In genomic region chr3:101393659-101394539, GRCm38 (mm10) we compare ENCODE assay signal across 10 mouse cellular contexts. TPM values are rescaled to one million over a fixed set of nuclear protein-coding genes. Genes with fewer than 3 reads are reported as not detected.
A peak's percentile ranks its signal among the peaks of the same experiment; 100 is the strongest.
DNase-seq lines count a peak whose midpoint lies in the region; ATAC-seq and TF ChIP-seq lines count a peak whose summit lies in the region.
"Had no signal": no experiment of that assay in that cellular context is flagged by ENCODE, and none has a peak within 500 bp of the region (broad histone marks: within the 10 kb centered on the region; RNA-seq: fewer than 3 reads in every experiment).

No protein-coding gene starts in this region.

- TF ChIP-seq CTCF in left cerebral cortex, adult 2 months (IDR thresholded peaks at IDR 0.05), result no peak

- no peaks in the 10 kb centered on the region for H3K9me3 ChIP-seq in intestine, embryonic 14.5 days (ENCODE audit: control insufficient read depth, low read length)
- H3K9me3 ChIP-seq in intestine, embryonic 15.5 days, result no peaks in the 10 kb centered on the region
- no peaks in the 10 kb centered on the region for H3K9me3 ChIP-seq in hindbrain, embryonic 13.5 days
- H3K9me3 ChIP-seq in midbrain, embryonic 16.5 days (replicated peaks; ENCODE audit: control insufficient read depth, low read length, poor library complexity, severe bottlenecking), result no peaks in the 10 kb centered on the region

- H3K36me3 ChIP-seq in intestine, embryonic 14.5 days (ENCODE audit: control insufficient read depth, insufficient read depth, low read length), result no peaks in the 10 kb centered on the region
- no peaks in the 10 kb centered on the region for H3K36me3 ChIP-seq in intestine, embryonic 15.5 days
- no peaks in the 10 kb centered on the region for H3K36me3 ChIP-seq in hindbrain, embryonic 13.5 days
- no peaks in the 10 kb centered on the region for H3K36me3 ChIP-seq in midbrain, embryonic 16.5 days (ENCODE audit: control insufficient read depth, insufficient read depth, low read length)

- no peak overlapping the region for H3K4me3 ChIP-seq in intestine, embryonic 14.5 days (ENCODE audit: low read depth, low read length)
- H3K4me3 ChIP-seq in intestine, embryonic 15.5 days (replicated peaks), result no peak overlapping the region
- no peak overlapping the region for H3K4me3 ChIP-seq in hindbrain, embryonic 13.5 days
- no peak overlapping the region for H3K4me3 ChIP-seq in midbrain, embryonic 16.5 days (ENCODE audit: low read depth, low read length)
- H3K4me3 ChIP-seq in left cerebral cortex, adult 2 months, result no peak overlapping the region

- peaks cover 72% of the 10 kb centered on the region for H3K4me1 ChIP-seq in intestine, embryonic 14.5 days (replicated peaks; ENCODE audit: control insufficient read depth, insufficient read depth, low read length)
- H3K4me1 ChIP-seq in intestine, embryonic 15.5 days (replicated peaks), result peaks cover 62% of the 10 kb centered on the region
- peaks cover 98% of the 10 kb centered on the region for H3K4me1 ChIP-seq in hindbrain, embryonic 13.5 days (replicated peaks)
- H3K4me1 ChIP-seq in midbrain, embryonic 16.5 days (ENCODE audit: control insufficient read depth, insufficient read depth, low read length), result peaks cover 75% of the 10 kb centered on the region

- H3K27me3 ChIP-seq in intestine, embryonic 14.5 days (replicated peaks; ENCODE audit: control insufficient read depth, insufficient read depth, low read length), result no peaks in the 10 kb centered on the region
- H3K27me3 ChIP-seq in intestine, embryonic 15.5 days (replicated peaks), result no peaks in the 10 kb centered on the region
- H3K27me3 ChIP-seq in hindbrain, embryonic 13.5 days, result no peaks in the 10 kb centered on the region
- H3K27me3 ChIP-seq in midbrain, embryonic 16.5 days (ENCODE audit: control insufficient read depth, insufficient read depth, low read depth, low read length), result no peaks in the 10 kb centered on the region

- DNase-seq in intestine, embryonic 14.5 days (ENCODE audit: low spot score), result no peak
- DNase-seq in gastrocnemius, postnatal 25 days, result peak; percentile 67
- no peak for DNase-seq in left cerebral cortex, adult 2 months (ENCODE audit: extremely low spot score in 1 of 2, low spot score in 2 of 2)
- DNase-seq in embryo, embryonic 10.5 days (ENCODE audit: low spot score), result no peak
- DNase-seq in left cerebral cortex, adult 8-10 months (ENCODE audit: low spot score in 2 of 2), result no peak
- DNase-seq: cerebellum, adult 11 months; thymus, postnatal 14 days had no signal

- H3K27ac ChIP-seq in intestine, embryonic 14.5 days (ENCODE audit: low read depth), result peak overlapping the region; percentile 8; the same call in 1 of the 2 replicates
- no peak overlapping the region for H3K27ac ChIP-seq in intestine, embryonic 15.5 days
- peak overlapping the region; percentile 46; the same call in 1 of the 2 replicates for H3K27ac ChIP-seq in hindbrain, embryonic 13.5 days
- no peak overlapping the region for H3K27ac ChIP-seq in midbrain, embryonic 16.5 days (ENCODE audit: low read length)
- H3K27ac ChIP-seq in left cerebral cortex, adult 2 months, result no peak overlapping the region

- H3K4me2 ChIP-seq in intestine, embryonic 14.5 days (ENCODE audit: low read length), result no peak overlapping the region
- H3K4me2 ChIP-seq in intestine, embryonic 15.5 days (replicated peaks), result no peak overlapping the region
- H3K4me2 ChIP-seq in hindbrain, embryonic 13.5 days, result 0 out of 2 replicates have a peak overlapping the region, but pooled peaks have one; percentile 6
- H3K4me2 ChIP-seq in midbrain, embryonic 16.5 days (ENCODE audit: low read length), result 0 out of 2 replicates have a peak overlapping the region, but pooled peaks have one; percentile 24

- H3K9ac ChIP-seq in intestine, embryonic 14.5 days (ENCODE audit: low read length), result no peak overlapping the region
- no peak overlapping the region for H3K9ac ChIP-seq in intestine, embryonic 15.5 days
- H3K9ac ChIP-seq in hindbrain, embryonic 13.5 days, result no peak overlapping the region
- H3K9ac ChIP-seq in midbrain, embryonic 16.5 days (ENCODE audit: low read depth, low read length), result no peak overlapping the region

- ATAC-seq in intestine, embryonic 14.5 days (replicated peaks; ENCODE audit: low FRiP score, low TSS enrichment, low read depth), result no peak
- ATAC-seq in intestine, embryonic 15.5 days, result no peak
- ATAC-seq in hindbrain, embryonic 13.5 days (ENCODE audit: low FRiP score), result peak; percentile 32; the same call in 1 of the 2 replicates
- ATAC-seq in midbrain, embryonic 16.5 days, result peak; percentile 7; the same call in 1 of the 2 replicates

- intact Hi-C loops in left cerebral cortex, adult 2 months (cut with DNase I), result no loop called here

- WGBS in intestine, embryonic 14.5 days, result 54% methylated on average over 19 of the region's 19 CpGs
- WGBS in intestine, embryonic 15.5 days, result 62% methylated on average over 19 of the region's 19 CpGs
- 52% methylated on average over 19 of the region's 19 CpGs for WGBS in hindbrain, embryonic 13.5 days
- 30% methylated on average over 19 of the region's 19 CpGs for WGBS in midbrain, embryonic 16.5 days

RNA-seq across cellular contexts. Expression of gene Igsf3, which starts 17.0 kb away (rescaled TPM):
- 18.3 and 19.3 TPM in 2 replicates for polyA plus RNA-seq in intestine, embryonic 14.5 days (2014; fragmentation: Nextera tagmentation; extraction: Ambion mirVana)
- 21.3 and 22.4 TPM in 2 replicates for polyA plus RNA-seq in intestine, embryonic 15.5 days (2015; fragmentation: Nextera tagmentation; extraction: Ambion mirVana)
- 1 to 10 TPM; 3.6 to 4.1 TPM for total RNA-seq in gastrocnemius, postnatal 25 days (2021)
- 81.4 and 87.9 TPM in 2 replicates for polyA plus RNA-seq in hindbrain, embryonic 13.5 days (2015; fragmentation: Nextera tagmentation; extraction: Ambion mirVana)
- polyA plus RNA-seq in midbrain, embryonic 16.5 days (2015; fragmentation: Nextera tagmentation; extraction: Ambion mirVana), result 93.6 and 100 TPM in 2 replicates
- 10 to 100 TPM; 22.0 to 23.7 TPM for total RNA-seq in left cerebral cortex, adult 2 months (2021)
- 10 to 100 TPM; 16.1 to 19.9 (median 18.7) TPM for total RNA-seq in left cerebral cortex, adult 8-10 months (2022)

Comparison
In these comparisons a context has a peak if more than half of its experiments do, and no peak if none do; other contexts are left out.
1. H3K27ac ChIP-seq: peak in intestine, embryonic 14.5 days (single experiment) and hindbrain, embryonic 13.5 days (single experiment); none in intestine, embryonic 15.5 days (single experiment), midbrain, embryonic 16.5 days (single experiment) and left cerebral cortex, adult 2 months (single experiment).
2. ATAC-seq: peak in hindbrain, embryonic 13.5 days (single experiment) and midbrain, embryonic 16.5 days (single experiment); none in intestine, embryonic 14.5 days (single experiment) and intestine, embryonic 15.5 days (single experiment).
3. H3K4me2 ChIP-seq: peak in hindbrain, embryonic 13.5 days (single experiment) and midbrain, embryonic 16.5 days (single experiment); none in intestine, embryonic 14.5 days (single experiment) and intestine, embryonic 15.5 days (single experiment).